Mouse (Mus musculus) neural tube, embryonic 14.5 days (tissue): ENCODE measurements around the gene Gadd45b. TPM values are rescaled to one million over a fixed set of nuclear protein-coding genes. Genes with fewer than 3 reads are reported as not detected.
A peak's percentile ranks its signal among the peaks of the same experiment; 100 is the strongest.

Experiments
- ATAC-seq: fragments of 200-750 bp; cut with Nextera tagmentation; 2 replicates; pipeline ENCODE4 v1.8.0; 2017; ENCODE audit warnings: low read depth, mild to moderate bottlenecking, moderate TSS enrichment, moderate library complexity
- H3K27ac ChIP-seq: fragments of 300-500 bp; sonication (generic); 2 replicates; pipeline ENCODE4 v1.5.1; 2014; ENCODE audit warnings: low read depth, mild to moderate bottlenecking, control low read depth, low read length, moderate library complexity, mixed read lengths
- H3K27me3 ChIP-seq: fragments of 300-500 bp; sonication (generic); 2 replicates; pipeline ENCODE4 v1.6.1; 2014; ENCODE audit warnings: low read length; ENCODE audit not compliant: control insufficient read depth, insufficient read depth
- H3K36me3 ChIP-seq: fragments of 300-500 bp; sonication (generic); 2 replicates; pipeline ENCODE4 v1.6.1; 2014; ENCODE audit warnings: low read length, mixed read lengths; ENCODE audit not compliant: control insufficient read depth, insufficient read depth
- H3K4me1 ChIP-seq: fragments of 300-500 bp; sonication (generic); 2 replicates; pipeline ENCODE4 v1.6.1; 2014; ENCODE audit warnings: low read length; ENCODE audit not compliant: control insufficient read depth, insufficient read depth
- H3K4me2 ChIP-seq: fragments of 300-500 bp; sonication (generic); 2 replicates; pipeline ENCODE4 v1.6.1; 2014; ENCODE audit warnings: mild to moderate bottlenecking, low read depth, low read length, control low read depth
- H3K4me3 ChIP-seq: fragments of 300-500 bp; sonication (generic); 2 replicates; pipeline ENCODE4 v1.5.1; 2014; ENCODE audit warnings: low read depth, low read length, control low read depth, mixed read lengths
- H3K9ac ChIP-seq: fragments of 300-500 bp; sonication (generic); replicated peaks from 2 replicates; pipeline ENCODE4 v1.6.1; 2014; ENCODE audit warnings: low read depth, mild to moderate bottlenecking, control low read depth, low read length, mixed read lengths
- H3K9me3 ChIP-seq: fragments of 300-500 bp; sonication (generic); 2 replicates; pipeline ENCODE4 v1.6.1; 2016; ENCODE audit warnings: low read length; ENCODE audit not compliant: control insufficient read depth
- WGBS: fragments of 180-500 bp; shearing (Covaris S2); extraction: QIAGEN DNeasy Blood & Tissue Kit; methylation state at CpG from one replicate; pipeline ENCODE4 v1.1.7; 2014; 5-methylcytosine and 5-hydroxymethylcytosine counted together
- polyA plus RNA-seq: library from polyadenylated mRNA; unstranded; fragments of >200 nt; fragmentation: Nextera tagmentation; extraction: Ambion mirVana; gene quantifications from 2 replicates; pipeline ENCODE4 v1.2.1, GENCODE M21; 2014

Gadd45b gene
- polyA plus RNA-seq, 1 experiment from 2014 or later: 7.6 TPM

- 23% methylated on average over 9 of the region's 9 CpGs for WGBS
- Histone ChIP-seq H3K9me3 (no peaks in the 10 kb centered on the region), H3K4me2 (no peak overlapping the region), H3K27me3 (no peaks in the 10 kb centered on the region), H3K36me3 (no peaks in the 10 kb centered on the region), H3K4me3 (no peak overlapping the region), H3K4me1 (no peaks in the 10 kb centered on the region), H3K9ac (no peak overlapping the region), H3K27ac (no peak overlapping the region)
- no peak for ATAC-seq
These were observed 25.7 kb downstream of the Gadd45b start for GRCm38 (mm10) chr10:80955536-80955935.

GRCm38 (mm10) chr10:80956385-80956784 is 26.5 kb downstream of the Gadd45b start:
- ATAC-seq: no peak
- H3K36me3 ChIP-seq: no peaks in the 10 kb centered on the region
- WGBS: 94% methylated on average over 8 of the region's 8 CpGs
- no peaks in the 10 kb centered on the region for H3K9me3 ChIP-seq
- no peaks in the 10 kb centered on the region for H3K4me1 ChIP-seq
- no peak overlapping the region for H3K9ac ChIP-seq
- H3K4me2 ChIP-seq: no peak overlapping the region
- no peak overlapping the region for H3K27ac ChIP-seq
- no peak overlapping the region for H3K4me3 ChIP-seq
- no peaks in the 10 kb centered on the region for H3K27me3 ChIP-seq

DNA sequence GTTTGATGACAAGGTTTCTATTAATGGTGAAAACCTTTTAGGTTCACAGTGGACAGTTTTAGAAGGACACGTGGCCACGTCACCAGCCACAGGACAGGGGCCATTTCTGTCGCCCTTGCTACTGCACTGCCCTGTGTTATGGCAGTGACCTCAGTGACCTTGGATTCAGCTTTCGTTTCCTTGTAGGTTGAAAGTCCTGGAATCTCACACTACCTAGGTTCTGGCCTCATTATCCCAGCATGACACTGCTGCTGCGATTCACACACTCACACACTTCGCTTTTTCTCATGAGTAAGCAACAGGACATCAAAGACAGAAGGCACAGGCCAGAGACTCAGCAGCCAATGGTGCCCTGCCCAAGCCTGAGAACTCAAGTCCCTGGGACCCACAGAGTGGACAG is 27.0 kb downstream of the Gadd45b start:
- no peaks in the 10 kb centered on the region for H3K36me3 ChIP-seq
- no peak overlapping the region for H3K4me3 ChIP-seq
- WGBS: 79% methylated on average over 6 of the region's 6 CpGs
- H3K27ac ChIP-seq: no peak overlapping the region
- H3K9me3 ChIP-seq: no peaks in the 10 kb centered on the region
- no peaks in the 10 kb centered on the region for H3K4me1 ChIP-seq
- H3K27me3 ChIP-seq: no peaks in the 10 kb centered on the region
- ATAC-seq: no peak
- H3K4me2 ChIP-seq: no peak overlapping the region
- no peak overlapping the region for H3K9ac ChIP-seq

GRCm38 (mm10) chr10:80957791-80958190 is 27.9 kb downstream of the Gadd45b start:
- Histone ChIP-seq H3K27me3 (no peaks in the 10 kb centered on the region), H3K9ac (no peak overlapping the region), H3K4me1 (no peaks in the 10 kb centered on the region), H3K4me2 (no peak overlapping the region), H3K9me3 (no peaks in the 10 kb centered on the region), H3K27ac (no peak overlapping the region), H3K36me3 (no peaks in the 10 kb centered on the region), H3K4me3 (no peak overlapping the region)
- 71% methylated on average over 4 of the region's 4 CpGs for WGBS
- no peak for ATAC-seq

DNA sequence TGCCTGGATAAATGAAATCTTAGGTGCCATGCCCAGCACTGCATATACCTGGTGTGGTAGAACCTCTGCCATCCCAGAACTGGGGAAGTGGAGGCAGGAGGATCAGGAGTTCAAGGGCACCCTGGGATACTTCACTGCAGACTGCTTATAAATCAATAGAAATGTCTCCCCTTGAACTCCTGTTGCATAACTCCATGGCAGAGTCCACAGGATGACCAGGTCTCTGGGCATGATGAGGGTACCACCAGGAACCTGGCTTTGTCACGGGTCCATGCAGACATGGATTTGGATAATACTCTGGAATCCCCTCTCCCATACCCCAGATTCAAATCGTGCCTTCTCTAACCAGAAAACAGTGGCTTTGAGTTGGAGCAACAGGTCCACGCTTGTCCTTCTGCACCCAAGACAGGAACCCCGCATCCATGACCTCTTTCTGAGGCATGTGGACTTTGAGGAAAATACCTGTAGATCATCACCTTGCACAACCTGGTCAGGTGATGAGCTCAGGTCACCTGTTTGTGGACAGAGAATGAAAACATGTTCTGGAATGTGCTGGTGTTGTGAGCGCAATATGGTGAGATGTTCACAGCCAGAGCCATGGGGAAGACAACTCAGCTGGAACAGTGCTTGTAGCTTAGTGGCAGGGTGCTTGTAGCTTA is 29.2 kb downstream of the Gadd45b start:
- Histone ChIP-seq H3K9ac (no peak overlapping the region), H3K9me3 (no peaks in the 10 kb centered on the region), H3K36me3 (no peaks in the 10 kb centered on the region), H3K27me3 (no peaks in the 10 kb centered on the region), H3K4me1 (no peaks in the 10 kb centered on the region), H3K4me2 (no peak overlapping the region), H3K4me3 (no peak overlapping the region), H3K27ac (no peak overlapping the region)
- ATAC-seq: no peak
- WGBS: 94% methylated on average over 5 of the region's 5 CpGs

- WGBS: 18% methylated on average over 13 of the region's 16 CpGs
- Histone ChIP-seq H3K9me3 (no peaks in the 10 kb centered on the region), H3K27me3 (no peaks in the 10 kb centered on the region), H3K9ac (no peak overlapping the region), H3K4me3 (no peak overlapping the region), H3K36me3 (no peaks in the 10 kb centered on the region), H3K4me1 (no peaks in the 10 kb centered on the region), H3K4me2 (no peak overlapping the region), H3K27ac (no peak overlapping the region)
- peak; percentile 45; the same call in 1 of the 2 replicates for ATAC-seq
These were observed 31.0 kb downstream of the Gadd45b start for GRCm38 (mm10) chr10:80960551-80961508.

GRCm38 (mm10) chr10:80962051-80962472 is 32.2 kb downstream of the Gadd45b start:
- Histone ChIP-seq H3K9me3 (no peaks in the 10 kb centered on the region), H3K4me2 (no peak overlapping the region), H3K9ac (no peak overlapping the region), H3K4me1 (no peaks in the 10 kb centered on the region), H3K36me3 (no peaks in the 10 kb centered on the region), H3K27me3 (no peaks in the 10 kb centered on the region), H3K4me3 (no peak overlapping the region), H3K27ac (no peak overlapping the region)
- WGBS: 60% methylated on average over 10 of the region's 10 CpGs
- ATAC-seq: no peak

DNA sequence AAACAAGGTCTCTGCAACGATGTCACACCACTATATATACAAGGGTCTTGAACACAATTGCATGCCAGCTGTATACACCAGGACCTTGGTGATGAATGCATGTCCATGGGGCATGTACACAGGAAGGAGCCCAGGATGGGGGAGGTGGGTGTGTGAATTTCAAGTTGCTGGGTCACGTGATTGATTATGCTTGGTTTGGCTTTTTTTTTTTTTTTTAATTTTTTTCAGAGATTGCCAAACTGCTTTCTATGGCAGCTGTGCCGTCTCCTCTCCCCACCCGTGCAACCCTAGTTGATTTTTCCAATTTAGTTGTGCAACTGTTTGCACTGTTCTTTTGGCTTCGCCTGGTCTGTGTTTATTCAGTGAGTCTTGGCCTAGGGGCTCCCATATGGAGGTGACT is 32.7 kb downstream of the Gadd45b start:
- Histone ChIP-seq H3K4me2 (no peak overlapping the region), H3K27ac (no peak overlapping the region), H3K9me3 (no peaks in the 10 kb centered on the region), H3K9ac (no peak overlapping the region), H3K4me3 (no peak overlapping the region), H3K36me3 (no peaks in the 10 kb centered on the region), H3K4me1 (peaks cover 2% of the 10 kb centered on the region; the same call in 1 of the 2 replicates), H3K27me3 (no peaks in the 10 kb centered on the region)
- ATAC-seq: no peak
- 84% methylated on average over 5 of the region's 5 CpGs for WGBS
